Mouse (Mus musculus) cerebellum, adult 2 months (tissue): ENCODE measurements around the gene Wars. TPM values are rescaled to one million over a fixed set of nuclear protein-coding genes. Genes with fewer than 3 reads are reported as not detected.

Source experiments
- DNase-seq, 2 experiments: peaks; one replicate each; pipeline ENCODE4 v3.0.0; 2021
- H3K27ac ChIP-seq: fragments of 200-500 bp; 2 replicates; pipeline ENCODE4 v1.5.1; 2012; ENCODE audit warnings: low read length, control low read depth, inconsistent platforms; ENCODE audit not compliant: insufficient read depth
- H3K27me3 ChIP-seq: fragments of 200-500 bp; 2 replicates; pipeline ENCODE4 v1.6.1; 2012; ENCODE audit warnings: inconsistent platforms, mild to moderate bottlenecking, low read length, moderate library complexity; ENCODE audit not compliant: control insufficient read depth, insufficient read depth
- H3K4me1 ChIP-seq: fragments of 200-500 bp; 2 replicates; pipeline ENCODE4 v1.6.1; 2011; ENCODE audit warnings: low read length; ENCODE audit not compliant: control insufficient read depth, insufficient read depth
- H3K4me3 ChIP-seq: fragments of 200-500 bp; replicated peaks from 2 replicates; pipeline ENCODE3; 2011; ENCODE audit warnings: mild to moderate bottlenecking, low read depth, low read length, control low read depth; ENCODE audit not compliant: insufficient read depth
- CTCF ChIP-seq: fragments of 200-500 bp; IDR thresholded peaks from 2 replicates; pipeline ENCODE4 v1.5.1; 2011; ENCODE audit warnings: low read depth, mild to moderate bottlenecking, control low read depth, low read length, moderate library complexity, borderline replicate concordance; ENCODE audit not compliant: insufficient read depth
- POLR2A ChIP-seq: fragments of 200-500 bp; IDR thresholded peaks from 2 replicates; pipeline ENCODE4 v1.6.1; 2011; ENCODE audit warnings: low read length, control low read depth, borderline replicate concordance; ENCODE audit not compliant: insufficient read depth
- WGBS: fragments of 180-500 bp; shearing (Covaris S2); methylation state at CpG from one replicate; pipeline ENCODE4 v1.1.7; 2018; 5-methylcytosine and 5-hydroxymethylcytosine counted together
- polyA plus RNA-seq: library from polyadenylated mRNA; depleted of rRNA; stranded (reverse); fragments of >200 nt; gene quantifications from 2 replicates; pipeline ENCODE4 v1.2.3, GENCODE M21; 2012

Wars gene
- polyA plus RNA-seq, 1 experiment: 120 TPM

DNA sequence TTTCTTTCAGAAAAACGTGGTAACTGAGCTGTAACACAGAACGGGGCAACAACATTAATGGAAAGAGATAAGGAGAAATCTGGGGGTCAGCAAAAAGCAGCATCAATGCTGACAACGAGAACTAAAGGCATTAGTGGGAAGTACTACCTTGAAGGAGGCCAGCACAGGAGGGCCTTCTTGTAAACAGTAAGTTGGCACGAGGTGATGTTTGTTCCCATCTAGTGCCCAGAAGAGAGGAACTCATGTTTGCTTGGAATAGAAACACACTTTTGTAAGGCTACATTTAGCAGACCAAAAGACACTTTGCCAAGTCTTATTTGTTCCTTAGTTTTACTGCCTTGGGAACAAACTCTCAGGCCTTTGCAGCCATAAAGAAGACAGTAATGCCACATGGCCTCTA, 5.3 kb downstream of the Wars start:
- no peak for DNase-seq
- TF ChIP-seq POLR2A (no peak), CTCF (no peak)
- no peak overlapping the region for H3K4me3 ChIP-seq
- WGBS: 67% methylated on average over 4 of the region's 4 CpGs
- H3K27me3 ChIP-seq: no peaks in the 10 kb centered on the region
- H3K4me1 ChIP-seq: peaks cover 4% of the 10 kb centered on the region; the same call in 1 of the 2 replicates
- no peak overlapping the region for H3K27ac ChIP-seq

DNA sequence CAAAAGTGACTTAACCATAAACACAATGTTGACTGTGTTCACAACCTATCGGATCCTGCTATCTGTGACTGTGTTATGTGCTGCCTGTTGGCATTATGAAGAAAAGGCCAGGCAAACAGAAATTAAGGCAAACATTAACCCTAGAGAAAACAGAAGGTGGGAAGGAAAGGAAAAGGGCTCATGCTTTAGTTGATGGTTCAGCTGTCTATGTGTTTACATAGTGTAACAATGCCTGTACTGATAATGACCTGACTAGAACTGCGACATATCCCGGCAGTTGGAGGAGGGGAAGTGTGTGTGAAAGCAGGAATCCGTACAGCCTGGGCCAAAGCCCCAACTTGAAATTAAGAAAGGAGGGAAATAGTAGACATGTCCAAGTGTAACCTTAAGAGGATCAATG, 6.9 kb downstream of the Wars start:
- Histone ChIP-seq H3K4me1 (no peaks in the 10 kb centered on the region), H3K27ac (no peak overlapping the region), H3K4me3 (no peak overlapping the region), H3K27me3 (no peaks in the 10 kb centered on the region)
- no peak for DNase-seq
- 91% methylated on average over 4 of the region's 4 CpGs for whole genome bisulfite sequencing
- TF ChIP-seq CTCF (no peak), POLR2A (no peak)

DNA sequence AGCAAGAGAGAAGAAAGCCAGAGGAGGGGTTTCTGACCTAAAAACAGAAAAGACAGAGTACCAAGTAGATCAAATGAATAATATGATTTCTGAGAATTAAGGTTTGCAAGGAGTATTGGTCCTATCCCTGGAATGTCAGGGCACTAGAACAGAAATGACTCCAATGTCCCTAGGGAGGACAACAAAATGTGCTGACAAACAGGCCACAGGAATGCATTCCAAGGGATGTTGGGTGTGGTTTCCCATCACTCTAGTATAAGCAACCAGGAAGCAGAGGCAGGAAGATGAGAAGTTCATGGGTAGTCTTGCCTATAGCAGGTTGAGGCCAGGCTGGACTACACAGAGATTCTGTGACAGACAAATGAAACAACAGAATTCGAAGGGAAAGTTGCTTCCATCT, 8.1 kb downstream of the Wars start:
- WGBS: 91% methylated on average over 1 of the region's 1 CpGs
- no peak overlapping the region for H3K4me3 ChIP-seq
- no peaks in the 10 kb centered on the region for H3K4me1 ChIP-seq

DNA sequence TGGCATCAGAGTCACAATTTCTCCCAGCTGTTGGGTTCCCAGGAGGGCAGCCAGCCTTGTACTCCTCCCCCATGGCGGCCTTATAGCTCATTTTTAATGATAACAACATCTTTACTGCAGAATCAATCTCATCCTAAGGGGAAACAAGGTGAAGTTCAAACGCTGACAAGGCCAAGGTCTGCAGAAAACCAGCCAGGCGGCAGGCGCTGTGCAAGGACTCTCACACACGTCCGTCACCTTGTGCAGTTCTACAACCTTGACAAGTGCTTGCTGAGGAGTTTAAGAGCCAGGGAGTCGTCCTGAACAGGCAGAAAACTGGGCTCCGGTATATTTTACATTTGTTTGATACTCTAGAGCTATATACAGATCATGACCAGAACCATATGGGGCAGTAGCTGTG, 11.2 kb downstream of the Wars start:
- no peak overlapping the region for H3K4me3 ChIP-seq
- TF ChIP-seq POLR2A: no peak
- TF ChIP-seq CTCF: no peak
- H3K27ac ChIP-seq: no peak overlapping the region
- H3K27me3 ChIP-seq: no peaks in the 10 kb centered on the region
- H3K4me1 ChIP-seq: no peaks in the 10 kb centered on the region
- no peak for DNase-seq
- WGBS: 92% methylated on average over 8 of the region's 8 CpGs

More for the DNA sequence above, 8.1 kb downstream of the Wars start:
- DNase-seq: no peak
- TF ChIP-seq CTCF (no peak), POLR2A (no peak)
- Histone ChIP-seq H3K27ac (no peak overlapping the region), H3K27me3 (no peaks in the 10 kb centered on the region)

DNA sequence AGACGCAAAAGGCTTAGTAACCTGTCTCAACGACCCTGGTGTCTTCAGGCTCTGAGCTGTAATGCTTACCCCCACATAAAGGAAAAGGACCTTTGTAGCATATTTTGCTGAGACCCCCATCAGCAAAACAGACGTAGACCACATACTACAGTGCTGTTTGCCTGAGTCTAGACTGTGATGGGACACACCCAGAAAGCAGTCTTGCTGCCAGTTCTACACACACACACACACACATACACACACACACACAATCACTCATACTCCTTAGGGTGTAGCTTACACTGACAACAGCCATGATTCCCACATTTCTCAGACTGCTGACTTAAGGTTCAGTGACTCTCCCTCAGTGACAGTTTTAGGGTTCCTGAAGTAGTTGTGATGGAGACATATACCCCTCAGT, 12.8 kb downstream of the Wars start:
- no peak overlapping the region for H3K4me3 ChIP-seq
- WGBS: 78% methylated on average over 3 of the region's 3 CpGs
- no peak for DNase-seq
- H3K27me3 ChIP-seq: no peaks in the 10 kb centered on the region
- H3K27ac ChIP-seq: no peak overlapping the region
- TF ChIP-seq CTCF (no peak), POLR2A (no peak)
- no peaks in the 10 kb centered on the region for H3K4me1 ChIP-seq

DNA sequence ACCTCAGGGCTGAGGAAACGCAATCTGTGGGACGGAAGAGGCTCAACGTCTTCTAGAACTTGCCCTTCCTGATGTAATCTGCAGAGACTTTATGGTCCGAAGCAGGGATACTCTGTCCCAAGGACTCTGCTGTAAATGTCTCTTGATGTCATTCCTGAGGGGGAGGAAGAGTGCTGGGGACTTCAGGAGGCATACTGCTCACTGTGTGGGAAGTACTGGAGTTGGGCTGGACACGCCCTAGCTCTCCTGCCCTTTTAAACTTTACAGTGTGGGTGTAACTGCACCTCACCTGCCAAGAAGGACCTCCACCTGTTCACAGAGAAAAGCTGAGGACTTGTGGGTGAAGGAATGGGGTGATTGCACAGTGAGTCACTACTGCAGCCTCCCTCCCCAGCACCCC, 13.4 kb downstream of the Wars start:
- no peak for TF ChIP-seq CTCF
- TF ChIP-seq POLR2A: no peak

DNA sequence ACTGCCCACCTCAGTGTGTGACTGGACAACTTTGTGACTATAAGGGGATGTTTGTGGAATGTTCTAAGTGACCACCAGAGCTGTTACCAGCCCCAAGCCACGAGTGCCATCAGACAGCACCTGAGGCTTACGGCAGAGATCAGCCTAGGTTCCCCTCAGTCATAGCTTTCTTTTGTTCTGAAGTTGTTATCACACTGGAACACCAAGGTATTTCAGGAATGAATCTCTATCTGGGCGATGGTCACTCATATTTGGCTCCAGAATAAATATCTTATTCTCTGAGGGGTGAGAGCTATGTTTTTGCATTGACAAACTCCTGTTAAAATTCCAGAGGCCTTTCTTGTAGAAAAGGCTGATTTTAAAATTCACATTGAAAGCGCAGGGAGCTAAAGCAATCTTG, 14.8 kb downstream of the Wars start:
- 90% methylated on average over 4 of the region's 4 CpGs for whole genome bisulfite sequencing
- TF ChIP-seq POLR2A: no peak
- TF ChIP-seq CTCF: no peak
- H3K4me3 ChIP-seq: no peak overlapping the region
- H3K27me3 ChIP-seq: no peaks in the 10 kb centered on the region
- H3K27ac ChIP-seq: no peak overlapping the region
- no peaks in the 10 kb centered on the region for H3K4me1 ChIP-seq
- no peak for DNase-seq

More for the DNA sequence above, 13.4 kb downstream of the Wars start:
- Histone ChIP-seq H3K4me1 (no peaks in the 10 kb centered on the region), H3K27me3 (no peaks in the 10 kb centered on the region), H3K4me3 (no peak overlapping the region), H3K27ac (no peak overlapping the region)
- no peak for DNase-seq
- 94% methylated on average over 5 of the region's 5 CpGs for WGBS

DNA sequence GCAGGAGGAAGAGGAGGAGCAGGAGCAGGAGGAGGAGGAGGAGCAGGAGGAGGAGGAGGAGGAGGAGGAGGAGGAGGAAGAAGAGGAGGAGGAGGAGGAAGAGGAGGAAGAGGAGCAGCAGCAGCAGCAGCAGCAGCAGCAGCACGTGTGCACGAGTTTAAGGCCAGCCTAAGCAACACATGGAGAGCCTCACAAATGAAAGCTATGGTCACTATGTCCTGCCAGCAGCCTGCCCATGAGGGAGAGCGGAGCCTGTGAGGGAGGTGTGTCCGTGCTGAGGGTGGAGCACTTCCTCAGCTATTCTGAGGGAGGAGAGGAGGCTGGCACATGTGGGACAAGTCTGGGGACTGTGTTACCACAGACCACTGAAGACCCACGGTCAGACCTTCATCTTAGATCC, 20.9 kb downstream of the Wars start:
- no peak overlapping the region for H3K27ac ChIP-seq
- H3K4me1 ChIP-seq: no peaks in the 10 kb centered on the region
- WGBS: 73% methylated on average over 5 of the region's 5 CpGs
- no peak overlapping the region for H3K4me3 ChIP-seq
- no peaks in the 10 kb centered on the region for H3K27me3 ChIP-seq
- no peak for TF ChIP-seq POLR2A
- no peak for TF ChIP-seq CTCF
- no peak for DNase-seq

DNA sequence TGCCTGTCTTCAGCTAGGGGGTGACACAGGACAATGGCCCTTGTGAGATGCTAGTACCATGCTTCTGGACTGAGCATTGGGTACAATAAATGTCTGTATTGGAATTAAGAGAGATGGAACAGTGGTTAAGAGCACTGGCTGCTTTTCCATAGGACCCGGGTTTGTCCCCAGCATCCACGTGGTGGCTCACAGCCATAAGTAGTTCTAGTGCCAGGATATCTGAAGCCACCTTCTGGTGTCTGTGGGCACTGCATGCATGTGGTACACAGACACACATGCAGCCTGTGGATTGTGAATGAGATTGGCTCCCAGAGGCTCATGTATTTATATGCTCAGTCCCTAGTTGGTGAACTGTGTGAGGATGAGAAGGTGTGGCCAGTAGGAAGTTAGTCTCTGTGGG, 24.4 kb downstream of the Wars start:
- 32% methylated on average over 2 of the region's 2 CpGs for WGBS
- H3K27ac ChIP-seq: no peak overlapping the region
- TF ChIP-seq CTCF (peak; percentile 30; the same call in 1 of the 2 replicates), POLR2A (no peak)
- no peaks in the 10 kb centered on the region for H3K4me1 ChIP-seq
- no peak overlapping the region for H3K4me3 ChIP-seq
- DNase-seq: no peak
- no peaks in the 10 kb centered on the region for H3K27me3 ChIP-seq
